Mouse (Mus musculus) small intestine, adult 2 months (tissue): Measurements from ENCODE around the gene Efcab5. TPM values are rescaled to one million over a fixed set of nuclear protein-coding genes. Genes with fewer than 3 reads are reported as not detected.

ENCODE experiments used
- H3K27ac ChIP-seq: fragments of 200-500 bp; 2 replicates; pipeline ENCODE4 v1.5.1; 2012; ENCODE audit warnings: low read depth, low read length, control low read depth, inconsistent platforms; ENCODE audit not compliant: insufficient read depth
- H3K27me3 ChIP-seq: fragments of 200-500 bp; 2 replicates; pipeline ENCODE4 v1.6.1; 2012; ENCODE audit warnings: mild to moderate bottlenecking, moderate library complexity, low read length, inconsistent platforms; ENCODE audit not compliant: control insufficient read depth, insufficient read depth
- H3K36me3 ChIP-seq: fragments of 200-500 bp; 2 replicates; pipeline ENCODE4 v1.6.1; 2012; ENCODE audit warnings: mild to moderate bottlenecking, low read length, control low read depth, inconsistent platforms; ENCODE audit not compliant: control insufficient read depth, insufficient read depth
- H3K4me1 ChIP-seq: fragments of 200-500 bp; 2 replicates; pipeline ENCODE4 v1.6.1; 2012; ENCODE audit warnings: low read length, inconsistent platforms, mixed read lengths; ENCODE audit not compliant: control insufficient read depth, insufficient read depth, insufficient read length
- H3K4me3 ChIP-seq: fragments of 200-500 bp; 2 replicates; pipeline ENCODE4 v1.5.1; 2012; ENCODE audit warnings: low read depth, mild to moderate bottlenecking, control low read depth, inconsistent platforms, low read length, moderate library complexity
- CTCF ChIP-seq: fragments of 200-500 bp; IDR thresholded peaks from 2 replicates; pipeline ENCODE4 v1.5.1; 2012; ENCODE audit warnings: low read depth, mild to moderate bottlenecking, control low read depth, inconsistent platforms, low read length, moderate library complexity, mixed read lengths; ENCODE audit not compliant: insufficient replicate concordance, insufficient read length; ENCODE audit errors: extremely low read depth
- POLR2A ChIP-seq: fragments of 200-500 bp; IDR thresholded peaks from 2 replicates; pipeline ENCODE4 v1.6.1; 2012; ENCODE audit warnings: low read depth, mild to moderate bottlenecking, control low read depth, inconsistent platforms, low read length, moderate library complexity
- WGBS: fragments of 180-500 bp; shearing (Covaris S2); methylation state at CpG from one replicate; pipeline ENCODE4 v1.1.7; 2018; 5-methylcytosine and 5-hydroxymethylcytosine counted together
- polyA plus RNA-seq: library from polyadenylated mRNA; depleted of rRNA; stranded (reverse); fragments of >200 nt; gene quantifications from 2 replicates; pipeline ENCODE4 v1.2.3, GENCODE M21; 2012

Efcab5 gene
- polyA plus RNA-seq, 1 experiment, result 1.1 TPM

DNA sequence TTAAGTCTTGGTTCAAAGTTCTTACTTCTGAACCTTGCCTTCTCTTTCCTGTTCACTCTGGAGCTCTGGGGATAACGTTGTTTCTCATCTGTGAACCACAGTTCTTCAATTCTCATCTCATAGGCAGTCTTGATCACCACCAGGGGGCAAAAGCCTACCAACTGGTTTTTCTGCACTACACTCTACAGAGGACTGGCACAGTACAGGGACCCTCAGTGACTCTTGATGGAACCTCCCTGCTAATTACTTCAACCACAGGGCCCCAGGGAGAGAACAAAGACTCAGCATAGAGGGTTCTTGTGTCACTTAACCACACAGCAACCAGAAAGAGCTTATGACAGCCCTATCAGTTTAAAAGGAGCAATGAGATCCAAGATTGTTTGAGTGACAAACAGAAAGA, 26.0 kb upstream of the Efcab5 start:
- H3K36me3 ChIP-seq, result no peaks in the 10 kb centered on the region
- H3K27ac ChIP-seq, result peak overlapping the region; percentile 81
- WGBS, result 2% methylated on average over 1 of the region's 1 CpGs
- H3K4me1 ChIP-seq, result peaks cover 7% of the 10 kb centered on the region; the same call in 1 of the 2 replicates
- TF ChIP-seq CTCF (peak; percentile 49; the same call in 1 of the 2 replicates), POLR2A (no peak)
- no peaks in the 10 kb centered on the region for H3K27me3 ChIP-seq
- H3K4me3 ChIP-seq, result no peak overlapping the region

- H3K4me3 ChIP-seq, result no peak overlapping the region
- TF ChIP-seq POLR2A, result no peak
- TF ChIP-seq CTCF, result no peak
- no peak overlapping the region for H3K27ac ChIP-seq
- no peaks in the 10 kb centered on the region for H3K36me3 ChIP-seq
- 43% methylated on average over 1 of the region's 1 CpGs for WGBS
- H3K27me3 ChIP-seq, result no peaks in the 10 kb centered on the region
- H3K4me1 ChIP-seq, result peaks cover 7% of the 10 kb centered on the region; the same call in 1 of the 2 replicates
Observed at GRCm38 (mm10) chr11:77214142-77214692, 25.4 kb upstream of the Efcab5 start.

DNA sequence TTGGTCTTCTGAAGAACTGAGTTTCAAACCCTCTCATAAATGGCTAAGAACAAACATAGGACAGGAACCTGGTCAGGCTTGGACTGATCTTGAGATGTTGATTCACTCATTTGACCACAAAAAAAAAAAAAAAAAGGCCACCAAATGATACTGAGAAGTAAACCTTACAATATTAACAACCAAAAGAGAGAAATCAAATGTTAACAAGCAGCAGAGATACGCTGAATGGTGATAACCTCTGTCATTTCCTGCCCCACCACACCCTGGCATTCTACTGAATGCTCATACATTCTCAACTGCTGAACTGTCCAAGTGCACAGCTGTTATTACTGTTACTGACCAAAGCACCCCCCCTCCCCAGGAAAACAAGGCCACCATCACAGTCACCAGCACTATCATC, 11.9 kb upstream of the Efcab5 start:
- no peaks in the 10 kb centered on the region for H3K27me3 ChIP-seq
- H3K27ac ChIP-seq, result peak overlapping the region; percentile 66
- peaks cover 12% of the 10 kb centered on the region for H3K4me1 ChIP-seq
- no peak overlapping the region for H3K4me3 ChIP-seq
- no peaks in the 10 kb centered on the region for H3K36me3 ChIP-seq
- WGBS, result 29% methylated on average over 1 of the region's 1 CpGs
- TF ChIP-seq CTCF (no peak), POLR2A (no peak)

DNA sequence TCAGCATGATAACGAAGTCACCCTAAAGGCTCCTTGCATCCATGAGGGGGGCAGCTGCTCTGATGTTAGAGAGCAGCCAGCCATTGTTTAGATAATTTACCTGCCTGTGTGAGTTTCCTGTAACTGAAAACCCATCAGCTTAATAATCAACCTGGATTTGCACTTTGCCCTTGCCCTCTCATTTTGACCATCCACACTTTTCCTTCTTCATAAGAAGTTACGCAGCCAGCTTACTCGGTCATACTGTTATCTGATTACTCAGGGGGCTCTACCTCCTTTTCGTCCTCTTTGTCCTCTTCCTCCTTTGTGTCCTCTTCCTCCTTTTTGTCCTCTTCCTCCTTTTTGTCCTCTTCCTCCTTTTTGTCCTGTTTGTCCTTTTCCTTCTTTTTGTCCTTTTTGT, 10.9 kb upstream of the Efcab5 start:
- Histone ChIP-seq H3K27ac (peak overlapping the region; percentile 90), H3K4me3 (no peak overlapping the region), H3K4me1 (peaks cover 15% of the 10 kb centered on the region), H3K27me3 (no peaks in the 10 kb centered on the region), H3K36me3 (no peaks in the 10 kb centered on the region)
- no peak for TF ChIP-seq CTCF
- no peak for TF ChIP-seq POLR2A
- WGBS, result 11% methylated on average over 4 of the region's 4 CpGs

DNA sequence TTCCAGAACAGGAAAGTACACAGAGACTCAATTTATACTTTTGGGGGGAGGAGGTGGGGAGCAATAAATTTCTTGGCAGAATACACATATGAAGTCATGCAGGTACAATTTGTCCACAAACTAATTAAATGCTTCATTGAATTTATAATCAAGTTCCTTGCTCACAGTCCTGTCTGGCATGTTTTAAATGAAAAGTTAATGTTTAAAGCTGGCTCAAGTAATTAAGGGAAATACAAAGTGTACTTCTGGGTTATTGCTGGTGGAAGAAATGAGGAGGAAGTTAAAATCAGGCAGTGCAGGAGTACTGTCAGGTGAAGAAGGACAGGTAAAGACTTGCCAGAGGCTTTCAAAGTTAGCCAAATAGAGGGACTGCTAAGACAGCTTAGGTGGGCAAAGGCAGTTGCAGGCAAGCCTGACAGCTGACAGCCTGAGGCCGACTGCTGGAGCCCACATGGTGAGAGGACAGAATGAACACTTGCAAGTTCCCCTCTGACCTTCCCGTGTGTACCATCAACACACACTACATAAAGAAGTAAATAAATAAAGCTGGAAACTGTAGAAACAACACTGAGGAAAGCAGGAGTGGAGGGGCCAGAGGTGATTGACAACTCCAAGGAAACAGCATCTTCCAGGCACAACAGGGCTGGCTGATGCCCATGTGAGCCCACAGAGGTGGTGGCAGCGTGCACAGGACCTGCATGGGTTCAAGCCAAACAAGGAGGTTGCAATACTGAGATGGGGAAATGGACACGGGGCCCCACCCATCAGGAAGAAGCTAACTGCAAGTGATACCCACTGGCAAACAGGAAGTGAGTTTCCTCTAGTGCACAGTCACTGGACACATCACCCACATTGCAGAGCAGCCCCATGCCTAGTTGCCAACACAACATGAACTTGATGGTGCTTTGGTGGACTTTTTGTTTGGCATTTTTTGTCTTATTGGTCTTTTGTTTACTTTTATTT, 7.7 kb upstream of the Efcab5 start:
- Histone ChIP-seq H3K27ac (peak overlapping the region; percentile 95), H3K27me3 (no peaks in the 10 kb centered on the region)
- WGBS, result 10% methylated on average over 4 of the region's 4 CpGs

DNA sequence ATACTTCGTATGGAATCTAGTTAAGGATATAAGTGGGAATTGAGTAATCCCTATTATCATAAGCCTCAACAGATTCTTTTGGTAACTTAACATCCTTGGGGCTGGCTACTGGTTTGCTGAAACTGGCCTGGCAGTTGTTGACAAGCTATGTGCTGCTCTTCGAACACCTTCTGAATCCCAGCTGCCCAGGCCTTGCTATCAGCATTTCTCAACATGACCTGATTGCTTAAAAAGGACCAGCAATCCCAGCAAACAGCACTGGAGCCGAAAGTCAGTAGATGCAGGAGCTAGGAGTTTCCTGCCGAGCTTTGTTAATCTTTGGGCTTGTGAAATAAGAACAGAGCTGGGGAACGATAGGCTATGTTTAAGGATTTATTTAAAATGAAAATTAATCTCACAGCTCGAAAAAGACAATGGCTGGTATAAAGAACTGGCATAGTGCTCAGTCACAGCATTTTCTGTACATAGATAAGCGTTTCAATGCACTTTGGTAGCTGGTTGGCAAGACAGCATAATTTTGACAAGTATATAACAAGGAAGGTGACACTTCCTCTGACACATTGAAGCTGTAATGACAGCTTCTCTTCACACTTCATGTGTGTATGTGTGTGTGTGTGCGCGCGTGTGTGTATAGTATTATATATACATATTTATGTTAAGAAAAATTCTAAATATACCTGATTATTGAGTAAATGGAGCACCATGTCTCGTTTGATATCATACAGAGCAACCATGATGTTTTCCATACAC, 6.8 kb upstream of the Efcab5 start:
- H3K27ac ChIP-seq, result peak overlapping the region; percentile 90
- H3K27me3 ChIP-seq, result no peaks in the 10 kb centered on the region
- H3K4me3 ChIP-seq, result no peak overlapping the region
- no peaks in the 10 kb centered on the region for H3K36me3 ChIP-seq
- 48% methylated on average over 11 of the region's 11 CpGs for WGBS
- H3K4me1 ChIP-seq, result peaks cover 16% of the 10 kb centered on the region
- TF ChIP-seq POLR2A (no peak), CTCF (no peak)

More for the DNA sequence above, 7.7 kb upstream of the Efcab5 start:
- no peak for TF ChIP-seq POLR2A
- TF ChIP-seq CTCF, result no peak
- H3K36me3 ChIP-seq, result no peaks in the 10 kb centered on the region
- no peak overlapping the region for H3K4me3 ChIP-seq
- peaks cover 17% of the 10 kb centered on the region for H3K4me1 ChIP-seq

GRCm38 (mm10) chr11:77194762-77195161, 6.0 kb upstream of the Efcab5 start:
- whole genome bisulfite sequencing, result 33% methylated on average over 1 of the region's 1 CpGs
- no peak for TF ChIP-seq POLR2A
- Histone ChIP-seq H3K36me3 (no peaks in the 10 kb centered on the region), H3K4me1 (peaks cover 15% of the 10 kb centered on the region), H3K27me3 (no peaks in the 10 kb centered on the region), H3K27ac (no peak overlapping the region), H3K4me3 (no peak overlapping the region)
